Mouse (Mus musculus): ENCODE measurements at regions not wholly inside any gene's neighbourhood (a gene's known extent, or its start where the extent isn't known, plus 50 kb on each side); places are given as distances from the start of the nearest gene placed in this dataset.

GRCm38 (mm10) chr8:89152867-89153595, 109.1 kb upstream of the Sall1 start:
- DNase-seq (ENCODE audit: low read depth) = peak; percentile 61

GRCm38 (mm10) chr8:89152331-89152730, 108.4 kb upstream of the Sall1 start:
- TF ChIP-seq POLR2A (IDR thresholded peaks at IDR 0.05; ENCODE audit: borderline replicate concordance, extremely low read depth, insufficient read depth, insufficient read length, poor library complexity, severe bottlenecking) (no peak), CTCF (IDR thresholded peaks at IDR 0.05; ENCODE audit: borderline replicate concordance, extremely low read depth, insufficient read depth, insufficient read length) (no peak)
- peak; percentile 57 for DNase-seq (ENCODE audit: low read depth)

More at GRCm38 (mm10) chr8:89152867-89153595, 109.1 kb upstream of the Sall1 start:
- TF ChIP-seq CTCF (IDR thresholded peaks at IDR 0.05; ENCODE audit: borderline replicate concordance, extremely low read depth, insufficient read depth, insufficient read length) (no peak), POLR2A (IDR thresholded peaks at IDR 0.05; ENCODE audit: borderline replicate concordance, extremely low read depth, insufficient read depth, insufficient read length, poor library complexity, severe bottlenecking) (no peak)

DNA sequence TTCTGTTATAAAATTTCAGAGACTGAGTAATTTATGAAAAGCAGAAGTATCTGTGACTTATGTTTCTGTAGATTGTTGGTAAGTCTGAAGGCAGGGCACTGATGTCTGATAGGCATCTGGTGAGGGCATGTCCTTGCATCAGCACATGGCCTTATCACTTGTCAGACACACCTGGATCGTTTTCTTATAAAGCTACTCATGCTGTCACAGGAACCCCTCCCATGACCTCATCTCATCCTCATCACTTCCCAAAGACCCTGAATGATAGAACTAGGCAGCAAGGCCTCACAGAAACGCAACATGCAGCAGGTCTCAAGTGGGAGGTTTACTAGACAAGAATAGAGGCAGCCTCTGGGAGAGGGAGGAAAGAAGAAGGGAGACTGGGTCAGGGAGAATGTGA, 107.0 kb upstream of the Sall1 start:
- no peak for DNase-seq (ENCODE audit: low read depth)
- TF ChIP-seq CTCF (IDR thresholded peaks at IDR 0.05; ENCODE audit: borderline replicate concordance, extremely low read depth, insufficient read depth, insufficient read length) = no peak
- TF ChIP-seq POLR2A (IDR thresholded peaks at IDR 0.05; ENCODE audit: borderline replicate concordance, extremely low read depth, insufficient read depth, insufficient read length, poor library complexity, severe bottlenecking) = no peak

DNA sequence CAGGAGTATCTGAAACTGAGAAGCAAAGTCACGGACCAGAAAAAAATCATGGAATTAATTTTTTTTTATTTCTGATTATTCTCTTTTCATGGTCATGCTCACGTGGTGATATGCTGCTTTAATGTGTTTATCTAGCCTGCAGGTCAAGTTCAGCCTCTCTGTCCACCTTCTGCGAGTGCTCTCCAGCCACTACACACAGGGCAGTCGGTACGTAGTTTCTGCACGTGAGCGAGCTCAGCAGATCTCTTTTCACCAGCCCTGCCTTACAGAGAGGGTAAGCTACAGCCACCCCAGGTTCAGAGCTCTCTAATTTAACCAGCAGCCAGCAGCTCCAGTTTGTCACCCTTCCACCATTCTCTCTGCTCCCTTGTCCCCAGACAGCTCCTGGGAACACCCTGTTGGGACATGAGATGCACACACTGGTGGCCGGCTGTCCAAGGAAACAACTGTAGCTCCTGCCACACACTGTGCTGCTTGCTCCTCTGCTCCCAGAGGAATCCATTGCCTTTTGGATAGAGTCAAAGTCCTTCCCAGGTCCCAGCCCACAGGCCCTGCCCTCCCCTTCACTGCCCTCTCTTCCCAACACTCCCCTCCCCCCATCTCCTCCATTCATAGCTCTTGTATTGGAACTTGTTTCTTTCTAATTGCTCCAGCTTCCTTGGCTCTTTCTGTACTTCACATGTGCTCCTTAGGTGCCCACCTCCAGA, 97.7 kb upstream of the Sall1 start:
- TF ChIP-seq POLR2A (IDR thresholded peaks at IDR 0.05; ENCODE audit: borderline replicate concordance, extremely low read depth, insufficient read depth, insufficient read length, poor library complexity, severe bottlenecking) (no peak), CTCF (IDR thresholded peaks at IDR 0.05; ENCODE audit: borderline replicate concordance, extremely low read depth, insufficient read depth, insufficient read length) (no peak)
- no peak for DNase-seq (ENCODE audit: low read depth)

- TF ChIP-seq POLR2A (IDR thresholded peaks at IDR 0.05; ENCODE audit: borderline replicate concordance, extremely low read depth, insufficient read depth, insufficient read length, poor library complexity, severe bottlenecking) (no peak), CTCF (IDR thresholded peaks at IDR 0.05; ENCODE audit: borderline replicate concordance, extremely low read depth, insufficient read depth, insufficient read length) (no peak)
- DNase-seq (ENCODE audit: low read depth) = no peak
Measured at GRCm38 (mm10) chr8:89139876-89140275, 95.9 kb upstream of the Sall1 start.

GRCm38 (mm10) chr8:89138416-89139125, 94.6 kb upstream of the Sall1 start:
- DNase-seq (ENCODE audit: low read depth) = peak; percentile 75
- TF ChIP-seq POLR2A (IDR thresholded peaks at IDR 0.05; ENCODE audit: borderline replicate concordance, extremely low read depth, insufficient read depth, insufficient read length, poor library complexity, severe bottlenecking) (no peak), CTCF (IDR thresholded peaks at IDR 0.05; ENCODE audit: borderline replicate concordance, extremely low read depth, insufficient read depth, insufficient read length) (no peak)

GRCm38 (mm10) chr8:89134581-89135484, 90.9 kb upstream of the Sall1 start:
- peak; percentile 88 for DNase-seq (ENCODE audit: low read depth)
- no peak for TF ChIP-seq POLR2A (IDR thresholded peaks at IDR 0.05; ENCODE audit: borderline replicate concordance, extremely low read depth, insufficient read depth, insufficient read length, poor library complexity, severe bottlenecking)
- TF ChIP-seq CTCF (IDR thresholded peaks at IDR 0.05; ENCODE audit: borderline replicate concordance, extremely low read depth, insufficient read depth, insufficient read length) = no peak

- peak; percentile 51 for DNase-seq (ENCODE audit: low read depth)
- TF ChIP-seq CTCF (IDR thresholded peaks at IDR 0.05; ENCODE audit: borderline replicate concordance, extremely low read depth, insufficient read depth, insufficient read length) (no peak), POLR2A (IDR thresholded peaks at IDR 0.05; ENCODE audit: borderline replicate concordance, extremely low read depth, insufficient read depth, insufficient read length, poor library complexity, severe bottlenecking) (no peak)
Measured at GRCm38 (mm10) chr8:89134058-89134457, 90.1 kb upstream of the Sall1 start.

- TF ChIP-seq POLR2A (IDR thresholded peaks at IDR 0.05; ENCODE audit: borderline replicate concordance, extremely low read depth, insufficient read depth, insufficient read length, poor library complexity, severe bottlenecking) (no peak), CTCF (IDR thresholded peaks at IDR 0.05; ENCODE audit: borderline replicate concordance, extremely low read depth, insufficient read depth, insufficient read length) (no peak)
- DNase-seq (ENCODE audit: low read depth) = no peak
Measured at GRCm38 (mm10) chr8:89121051-89121450, 77.1 kb upstream of the Sall1 start.

GRCm38 (mm10) chr8:89107895-89108660, 64.1 kb upstream of the Sall1 start:
- DNase-seq (ENCODE audit: low read depth) = no peak
- no peak for TF ChIP-seq POLR2A (IDR thresholded peaks at IDR 0.05; ENCODE audit: borderline replicate concordance, extremely low read depth, insufficient read depth, insufficient read length, poor library complexity, severe bottlenecking)
- no peak for TF ChIP-seq CTCF (IDR thresholded peaks at IDR 0.05; ENCODE audit: borderline replicate concordance, extremely low read depth, insufficient read depth, insufficient read length)
